In genomic region chr6:115607429-115607828, GRCm38 (mm10) we compare ENCODE assay signal across 14 mouse cellular contexts. TPM values are rescaled to one million over a fixed set of nuclear protein-coding genes. Genes with fewer than 3 reads are reported as not detected.
DNase-seq lines count a peak whose midpoint lies in the region; ATAC-seq and TF ChIP-seq lines count a peak whose summit lies in the region.
"Had no signal": no experiment of that assay in that cellular context is flagged by ENCODE, and none has a peak within 500 bp of the region (broad histone marks: within the 10 kb centered on the region; RNA-seq: fewer than 3 reads in every experiment).

No protein-coding gene starts in this region.

- peaks cover 24% of the 10 kb centered on the region for H3K36me3 ChIP-seq in midbrain, postnatal 0 days (ENCODE audit: insufficient read depth, low read length)

- 53% methylated on average over 4 of the region's 4 CpGs for WGBS in midbrain, postnatal 0 days

- no peaks in the 10 kb centered on the region for H3K27me3 ChIP-seq in midbrain, postnatal 0 days (ENCODE audit: insufficient read depth, low read length)
- H3K27me3 ChIP-seq: embryonic facial prominence, embryonic 12.5 days; forebrain, embryonic 12.5 days; neural tube, embryonic 12.5 days had no signal

- no peak for TF ChIP-seq CTCF in midbrain, postnatal 0 days (IDR thresholded peaks at IDR 0.05)

- no peak for DNase-seq in cerebellum, adult 9-11 months
- DNase-seq in layer of hippocampus, adult 11-12 months (ENCODE audit: low spot score): peak; percentile 35
- DNase-seq in layer of hippocampus, postnatal 25 days (ENCODE audit: extremely low spot score in 1 of 2, low spot score in 1 of 2): no peak
- DNase-seq in right cerebral cortex, adult 2 months (ENCODE audit: low spot score in 2 of 2): peak; percentile 52 to 55
- no peak for DNase-seq in right cerebral cortex, postnatal 14 days
- DNase-seq in kidney, postnatal 14 days: no peak
- DNase-seq in midbrain, postnatal 0 days (ENCODE audit: low spot score): no peak
- DNase-seq: lung, embryonic 14.5 days had no signal

- no peak overlapping the region for H3K9ac ChIP-seq in midbrain, postnatal 0 days (replicated peaks; ENCODE audit: low read length, poor library complexity, severe bottlenecking)
- H3K9ac ChIP-seq: embryonic facial prominence, embryonic 12.5 days; forebrain, embryonic 12.5 days; lung, embryonic 14.5 days; neural tube, embryonic 12.5 days had no signal

- no peak overlapping the region for H3K4me3 ChIP-seq in midbrain, postnatal 0 days (ENCODE audit: low read depth, low read length)
- H3K4me3 ChIP-seq: embryonic facial prominence, embryonic 12.5 days; forebrain, embryonic 12.5 days; neural tube, embryonic 12.5 days had no signal

- H3K9me3 ChIP-seq in midbrain, postnatal 0 days (ENCODE audit: low read length): no peaks in the 10 kb centered on the region
- H3K9me3 ChIP-seq: embryonic facial prominence, embryonic 12.5 days; forebrain, embryonic 12.5 days; neural tube, embryonic 12.5 days had no signal

- H3K27ac ChIP-seq in midbrain, postnatal 0 days (ENCODE audit: low read depth, low read length): no peak overlapping the region
- H3K27ac ChIP-seq: embryonic facial prominence, embryonic 12.5 days; forebrain, embryonic 12.5 days; kidney, postnatal 0 days; neural tube, embryonic 12.5 days had no signal

- ATAC-seq in cerebellum, adult (ENCODE audit: insufficient number of reproducible peaks, low FRiP score, low TSS enrichment): peak; percentile 49
- ATAC-seq in midbrain, postnatal 0 days (ENCODE audit: low FRiP score): no peak

- H3K4me1 ChIP-seq in midbrain, postnatal 0 days (ENCODE audit: insufficient read depth, low read length): peaks cover 5% of the 10 kb centered on the region; the same call in 1 of the 2 replicates

- no peak overlapping the region for H3K4me2 ChIP-seq in midbrain, postnatal 0 days (ENCODE audit: low read depth, low read length, poor library complexity, severe bottlenecking)
- H3K4me2 ChIP-seq: embryonic facial prominence, embryonic 12.5 days; forebrain, embryonic 12.5 days; lung, embryonic 14.5 days; midbrain, embryonic 11.5 days; neural tube, embryonic 12.5 days had no signal

RNA-seq across cellular contexts. Expression of gene Mkrn2, which starts 5.7 kb away (rescaled TPM):
- total RNA-seq in layer of hippocampus, postnatal 25 days (2021): 10 to 100 TPM; 37.8 to 43.2 TPM
- 19.1 and 26.1 TPM in 2 replicates for total RNA-seq in midbrain, postnatal 0 days (2014; rRNA removed)
- 34.4 and 41.4 TPM in 2 replicates for polyA plus RNA-seq in midbrain, postnatal 0 days (2015; fragmentation: Nextera tagmentation; extraction: Ambion mirVana)

RNA-seq across cellular contexts. Expression of gene Mkrn2os, which starts 15.1 kb away (rescaled TPM):
- not detected for total RNA-seq in layer of hippocampus, postnatal 25 days (2021)
- 0.19 TPM in 1 of 2 replicates, not detected in the other for total RNA-seq in midbrain, postnatal 0 days (2014; rRNA removed)
- polyA plus RNA-seq in midbrain, postnatal 0 days (2015; fragmentation: Nextera tagmentation; extraction: Ambion mirVana): 0.28 and 0.36 TPM in 2 replicates

Comparison
In these comparisons a context has a peak if more than half of its experiments do, and no peak if none do; other contexts are left out.
1. DNase-seq: peak in layer of hippocampus, adult 11-12 months (single experiment) and right cerebral cortex, adult 2 months (2 of 2); none in cerebellum, adult 9-11 months (single experiment), layer of hippocampus, postnatal 25 days (0 of 2), right cerebral cortex, postnatal 14 days (single experiment), kidney, postnatal 14 days (single experiment) and midbrain, postnatal 0 days (single experiment).